17 mouse cellular contexts compared by ENCODE assay signal in genomic region chr4:101179076-101179475, GRCm38 (mm10).
"Had no signal": no experiment of that assay in that cellular context is flagged by ENCODE, and none has a peak within 500 bp of the region (broad histone marks: within the 10 kb centered on the region; RNA-seq: fewer than 3 reads in every experiment).

No protein-coding gene starts in this region.

- H3K4me3 ChIP-seq: kidney, embryonic 15.5 days; limb, embryonic 12.5 days; limb, embryonic 15.5 days; liver, embryonic 13.5 days; midbrain, embryonic 12.5 days; midbrain, embryonic 15.5 days; myocyte had no signal

- H3K9me3 ChIP-seq: kidney, embryonic 15.5 days; limb, embryonic 12.5 days; limb, embryonic 15.5 days; liver, embryonic 13.5 days; midbrain, embryonic 12.5 days; midbrain, embryonic 15.5 days had no signal

- ATAC-seq: midbrain, embryonic 15.5 days had no signal

- H3K27me3 ChIP-seq: kidney, embryonic 15.5 days; limb, embryonic 12.5 days; limb, embryonic 15.5 days; liver, embryonic 13.5 days; midbrain, embryonic 12.5 days; midbrain, embryonic 15.5 days had no signal

- H3K9ac ChIP-seq: kidney, embryonic 15.5 days; limb, embryonic 12.5 days; limb, embryonic 15.5 days; liver, embryonic 13.5 days; midbrain, embryonic 12.5 days; midbrain, embryonic 15.5 days had no signal

- H3K4me1 ChIP-seq: limb, embryonic 12.5 days; limb, embryonic 15.5 days; midbrain, embryonic 12.5 days had no signal

- H3K4me2 ChIP-seq: kidney, embryonic 15.5 days; limb, embryonic 12.5 days; limb, embryonic 15.5 days; liver, embryonic 13.5 days; midbrain, embryonic 12.5 days; midbrain, embryonic 15.5 days had no signal

- H3K27ac ChIP-seq: kidney, embryonic 15.5 days; limb, embryonic 12.5 days; limb, embryonic 15.5 days; midbrain, embryonic 12.5 days; midbrain, embryonic 15.5 days; stomach, postnatal 0 days had no signal

- DNase-seq: kidney, adult 2 months; kidney, postnatal 10 days; kidney, postnatal 36 days; left cerebral cortex, postnatal 4 days; liver, embryonic 13.5 days; lung, adult 2 months; lung, postnatal 14 days; lung, postnatal 4 days; thymus, adult 2 months; thymus, postnatal 14 days had no signal
